Mouse (Mus musculus) left cerebral cortex, adult 9 months (tissue): Measurements from ENCODE around the gene Zfp12.
"Not testable (repeated sequence)": the region's sequence is repeated elsewhere in the genome, so short reads cannot be mapped to it uniquely, and the experiment has no call there.

ENCODE experiments used
- DNase-seq, 2 experiments: peaks; one replicate each; pipeline ENCODE4 v3.0.0; 2022; ENCODE audit warnings: low spot score in 2 of 2

Zfp12 gene

GRCm38 (mm10) chr5:143235028-143235693, at the start of gene Zfp12:
TSS of gene Zfp12 (plus strand) at chr5:143235163.
- peak; percentile 92 to 95 for DNase-seq

GRCm38 (mm10) chr5:143188014-143188413, 46.9 kb upstream of the Zfp12 start:
- DNase-seq, result not testable (repeated sequence)

- no peak for DNase-seq
Measured at GRCm38 (mm10) chr5:143192806-143193205, 42.2 kb upstream of the Zfp12 start.

- not testable (repeated sequence) for DNase-seq
Measured at GRCm38 (mm10) chr5:143194747-143195146, 40.2 kb upstream of the Zfp12 start.

- no peak for DNase-seq
Measured at GRCm38 (mm10) chr5:143195166-143195565, 39.8 kb upstream of the Zfp12 start.

DNA sequence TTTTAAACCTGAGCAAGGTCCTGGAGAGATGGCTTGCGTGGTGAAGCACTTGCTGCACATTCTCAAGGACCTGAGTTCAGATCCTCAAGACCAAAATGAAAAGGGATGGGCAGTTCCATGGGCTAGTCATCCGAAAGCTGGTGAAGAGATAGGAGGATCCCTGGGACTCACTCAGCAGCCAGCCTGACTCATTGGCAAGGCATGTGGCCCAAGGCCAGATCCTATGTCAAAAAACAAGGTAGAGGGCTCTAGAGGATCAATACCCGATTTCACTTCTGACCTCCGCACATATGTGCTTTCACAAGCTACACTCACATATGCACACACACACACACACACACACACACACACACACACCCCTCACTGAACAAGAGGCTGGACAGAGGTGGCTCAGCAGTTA, 38.5 kb upstream of the Zfp12 start:
- no peak for DNase-seq

DNA sequence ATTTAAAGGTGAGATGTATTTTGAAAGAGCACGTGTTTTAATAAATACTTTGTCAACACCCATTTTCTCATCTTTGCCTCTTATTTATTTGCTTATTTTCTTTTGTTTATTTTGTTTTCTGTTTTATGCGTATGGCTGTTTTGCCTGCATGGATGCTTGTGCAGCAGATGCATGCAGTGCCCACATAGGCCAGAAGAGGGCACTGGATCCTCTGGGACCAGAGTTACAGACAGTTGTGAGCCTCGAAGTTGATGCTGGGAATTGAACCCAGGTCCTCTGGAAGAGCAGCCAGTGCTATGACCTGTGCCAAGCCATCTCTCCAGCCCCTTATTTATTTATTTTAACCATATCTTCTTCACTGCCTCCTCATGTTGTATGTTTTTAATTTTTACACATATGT, 29.9 kb upstream of the Zfp12 start:
- no peak for DNase-seq

DNA sequence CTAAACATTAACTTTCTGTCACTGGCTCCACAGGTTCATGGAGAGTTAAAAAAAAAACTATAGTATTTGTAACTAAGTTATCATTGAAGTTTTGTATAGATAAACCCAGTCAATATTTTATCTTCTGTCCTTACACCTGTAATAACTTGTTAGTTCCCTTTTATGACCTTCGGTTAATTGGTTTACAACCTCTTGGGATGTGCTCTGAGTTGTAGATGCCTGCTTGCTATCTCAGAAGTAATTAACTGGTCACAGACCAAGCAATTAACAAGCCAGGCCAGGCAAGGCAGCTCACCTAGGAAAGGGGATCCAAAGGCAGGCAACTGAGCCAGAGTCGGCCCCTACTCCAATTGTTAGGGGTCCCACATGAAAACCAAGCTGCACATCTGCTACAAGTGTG, 21.1 kb upstream of the Zfp12 start:
- no peak for DNase-seq

DNA sequence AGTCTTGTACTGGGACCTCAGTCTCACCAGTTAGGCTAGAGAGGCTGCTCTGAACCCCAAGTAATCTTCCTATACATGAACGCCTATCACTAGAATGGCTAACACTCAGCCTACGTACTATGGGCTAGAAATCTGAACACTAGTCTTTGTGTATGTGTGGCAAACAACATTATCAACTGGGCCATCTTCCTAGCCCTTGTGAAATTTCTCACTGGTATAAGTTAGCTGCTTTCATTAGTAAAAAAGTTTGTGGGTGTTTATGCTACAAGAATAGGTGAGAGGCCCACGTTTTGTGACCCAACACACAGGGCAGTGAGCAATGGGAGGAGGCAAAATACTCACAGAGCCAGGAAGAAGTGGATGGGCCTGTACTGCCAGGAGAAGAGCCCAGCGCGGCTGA, 14.0 kb upstream of the Zfp12 start:
- DNase-seq, result no peak

DNA sequence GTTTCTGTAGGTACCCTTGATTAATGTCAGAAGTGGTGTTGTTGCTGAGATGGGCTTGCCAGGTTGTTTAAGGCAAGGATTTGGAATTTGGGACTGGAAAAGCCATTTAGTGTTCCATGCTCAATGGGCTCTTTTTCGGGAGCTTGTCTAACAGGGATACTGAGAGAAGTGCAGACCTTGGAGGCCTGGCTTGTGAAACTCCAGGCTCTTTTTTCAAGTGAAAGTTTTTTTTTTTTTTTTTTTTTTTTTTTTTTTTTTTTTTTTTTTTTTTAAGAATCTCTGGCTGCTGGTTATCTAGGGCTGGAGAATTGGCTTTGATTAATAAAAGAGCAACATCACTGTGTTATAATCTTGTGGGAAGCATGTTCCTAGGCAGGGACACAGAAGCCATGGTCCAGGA, 12.7 kb upstream of the Zfp12 start:
- DNase-seq, result no peak

DNA sequence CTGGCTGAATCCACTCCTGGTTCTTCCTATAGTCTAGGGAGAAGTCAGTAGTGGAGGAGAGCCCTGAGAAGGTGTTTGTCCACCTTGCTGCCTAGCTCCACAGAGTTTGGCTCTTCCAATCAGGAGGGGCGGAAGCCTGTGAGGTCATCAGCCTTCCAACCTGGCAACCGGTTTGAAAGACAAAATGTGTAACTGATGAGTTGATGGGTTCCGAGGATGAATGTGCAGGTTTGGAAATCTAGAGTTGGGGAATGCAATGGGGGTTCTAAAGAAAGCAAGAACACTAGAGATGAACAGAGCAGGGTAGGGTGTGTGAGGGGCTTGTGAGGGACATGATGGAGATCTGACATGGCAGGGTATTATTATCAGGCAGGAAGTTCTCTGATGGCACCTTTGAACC, 8.2 kb upstream of the Zfp12 start, which contains the start of gene Spdye4a:
TSS of gene Spdye4a (minus strand) at position 101 of the 400 bp plus-strand sequence.
- no peak for DNase-seq

DNA sequence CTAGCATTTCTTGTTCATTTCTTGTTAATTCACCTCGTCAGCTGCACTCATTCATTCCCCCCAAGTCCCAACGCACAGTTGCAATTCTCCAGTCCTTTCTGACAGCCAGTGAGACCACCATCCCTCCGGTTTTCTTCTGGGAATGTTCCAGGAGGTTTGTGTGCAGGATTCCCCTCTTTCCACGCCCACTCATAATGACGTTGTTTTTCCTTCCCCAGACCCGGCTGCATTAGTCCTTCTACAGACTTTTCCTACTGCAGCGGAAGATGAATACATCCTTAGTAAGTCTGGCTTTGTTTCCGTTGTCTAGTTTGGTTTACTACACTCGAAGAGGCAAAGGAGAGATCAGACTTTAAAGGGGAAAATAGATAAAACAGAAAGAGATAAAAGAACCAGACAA, 1.1 kb downstream of the Zfp12 start:
- no peak for DNase-seq

DNA sequence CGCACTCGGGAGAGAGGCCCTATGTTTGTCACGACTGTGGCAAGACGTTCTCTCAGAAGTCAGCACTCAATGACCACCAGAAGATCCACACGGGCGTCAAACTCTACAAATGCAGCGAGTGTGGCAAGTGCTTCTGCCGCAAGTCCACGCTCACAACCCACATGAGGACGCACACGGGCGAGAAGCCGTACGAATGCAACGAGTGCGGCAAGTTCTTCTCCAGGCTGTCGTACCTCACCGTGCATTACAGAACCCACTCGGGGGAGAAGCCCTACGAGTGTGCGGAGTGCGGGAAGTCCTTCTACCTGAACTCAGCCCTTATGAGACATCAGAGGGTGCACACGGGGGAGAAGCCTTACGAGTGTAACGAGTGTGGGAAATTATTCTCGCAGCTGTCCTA, 10.0 kb downstream of the Zfp12 start:
- no peak for DNase-seq

GRCm38 (mm10) chr5:143252039-143252438, 17.1 kb downstream of the Zfp12 start:
- no peak for DNase-seq

DNA sequence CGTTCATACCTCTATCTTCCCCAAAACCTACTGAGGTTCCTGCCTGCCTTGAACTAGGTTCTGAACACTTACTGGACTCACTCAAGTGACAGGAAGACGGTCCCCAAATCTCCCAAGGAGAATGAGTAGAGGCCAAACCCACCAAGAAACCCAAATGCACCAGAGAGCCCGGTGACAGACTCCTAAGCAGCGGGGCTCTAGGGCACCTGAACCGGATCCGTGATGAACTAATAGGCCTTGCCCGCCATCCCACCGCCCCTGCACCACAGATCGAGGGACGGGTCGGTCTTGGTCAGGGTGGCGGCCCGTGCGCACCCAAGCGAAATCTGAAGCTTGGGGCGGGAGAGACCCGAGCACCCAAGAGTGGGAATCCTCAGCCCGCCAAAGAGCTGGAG, 17.8 kb downstream of the Zfp12 start:
- no peak for DNase-seq

GRCm38 (mm10) chr5:143253186-143253880, 18.4 kb downstream of the Zfp12 start:
- no peak for DNase-seq

- no peak for DNase-seq
Measured at GRCm38 (mm10) chr5:143253881-143254486, 19.0 kb downstream of the Zfp12 start.

GRCm38 (mm10) chr5:143254487-143255130, 19.6 kb downstream of the Zfp12 start:
- DNase-seq, result no peak

- no peak for DNase-seq
Measured at GRCm38 (mm10) chr5:143255131-143255519, 20.2 kb downstream of the Zfp12 start.

- no peak for DNase-seq
Measured at GRCm38 (mm10) chr5:143255802-143256201, 20.8 kb downstream of the Zfp12 start.

GRCm38 (mm10) chr5:143261636-143262035, 26.7 kb downstream of the Zfp12 start:
- DNase-seq, result peak; percentile 45 to 62

- DNase-seq, result no peak
Measured at GRCm38 (mm10) chr5:143264689-143265088, 29.7 kb downstream of the Zfp12 start.

DNA sequence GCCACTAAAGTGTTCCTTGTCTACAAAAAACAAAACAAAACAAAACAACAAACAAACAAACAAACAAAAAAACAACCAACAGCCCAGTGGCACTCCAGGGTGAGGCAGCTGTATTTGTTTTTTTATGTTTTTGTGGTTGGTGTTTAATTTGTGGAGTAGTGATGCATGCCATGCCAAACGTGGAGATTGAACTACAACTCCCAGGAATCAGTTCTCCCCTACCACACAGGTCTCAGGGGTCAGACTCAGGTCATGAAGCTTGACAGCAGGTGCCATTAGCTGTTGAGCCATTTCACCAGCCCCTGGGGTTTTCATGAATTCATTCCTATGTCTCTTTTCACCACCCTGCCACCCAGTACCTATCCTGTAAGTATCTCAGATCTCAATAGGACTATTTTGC, 30.4 kb downstream of the Zfp12 start:
- DNase-seq, result no peak
